Mouse (Mus musculus) layer of hippocampus, adult 9-10 months (tissue): ENCODE measurements at regions not wholly inside any gene's neighbourhood (a gene's known extent, or its start where the extent isn't known, plus 50 kb on each side); places are given as distances from the start of the nearest gene placed in this dataset.

ENCODE experiments used
- DNase-seq: peaks from one replicate; pipeline ENCODE4 v3.0.0; 2022; ENCODE audit warnings: low spot score

DNA sequence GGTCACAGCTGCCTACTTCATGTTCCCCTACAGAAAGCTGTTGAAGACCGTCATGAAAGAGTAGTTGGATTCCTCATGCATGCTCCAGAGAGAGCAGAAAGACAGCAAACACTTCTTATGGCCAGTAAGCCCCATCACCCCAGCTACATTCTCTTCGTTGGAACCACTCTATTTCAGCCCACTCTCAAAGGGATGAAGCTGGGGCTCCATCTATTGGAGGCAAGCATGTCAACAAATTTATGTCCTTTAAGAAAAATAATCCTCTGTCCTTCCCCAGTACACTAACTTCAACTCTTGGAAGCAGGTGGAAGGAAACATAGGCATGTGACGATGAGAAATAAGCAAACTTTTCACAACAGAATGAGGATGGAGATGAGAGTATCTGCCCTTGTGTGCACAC, 438.5 kb downstream of the Cdk5rap2 start:
- DNase-seq: no peak

DNA sequence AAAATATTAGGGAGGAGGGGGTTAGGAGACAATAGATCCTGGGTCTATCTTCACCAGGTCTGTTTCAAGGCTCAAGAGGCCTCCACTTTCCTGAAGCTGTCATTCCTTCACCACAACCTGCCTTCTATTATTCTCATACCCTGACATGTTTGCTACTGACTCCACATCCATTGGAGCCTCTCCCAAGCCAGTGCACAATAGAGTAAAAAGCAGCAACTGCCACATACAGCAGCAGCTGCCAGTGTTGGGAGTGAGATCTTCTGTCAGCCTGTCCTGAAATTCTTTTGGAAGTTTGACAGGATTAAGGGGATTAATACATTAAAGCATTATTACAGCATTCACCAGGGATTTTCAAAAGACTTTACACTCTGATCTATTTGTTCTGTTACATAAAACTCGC, 441.8 kb downstream of the Cdk5rap2 start:
- DNase-seq: no peak
